In genomic region chr14:29895989-29896675, GRCm38 (mm10) we compare ENCODE assay signal across 18 mouse cellular contexts.
A peak's percentile ranks its signal among the peaks of the same experiment; 100 is the strongest.
DNase-seq lines count a peak whose midpoint lies in the region; ATAC-seq and TF ChIP-seq lines count a peak whose summit lies in the region.
"Had no signal": no experiment of that assay in that cellular context is flagged by ENCODE, and none has a peak within 500 bp of the region (broad histone marks: within the 10 kb centered on the region; RNA-seq: fewer than 3 reads in every experiment).

No protein-coding gene starts in this region.

- peaks cover 18% of the 10 kb centered on the region for H3K4me1 ChIP-seq in lung, embryonic 15.5 days
- H3K4me1 ChIP-seq in heart, postnatal 0 days (ENCODE audit: control insufficient read depth, insufficient read depth) = peaks cover 13% of the 10 kb centered on the region
- H3K4me1 ChIP-seq: limb, embryonic 13.5 days had no signal

- 0 out of 2 replicates have a peak, but pooled peaks have one; percentile 37 for ATAC-seq in lung, embryonic 15.5 days (ENCODE audit: borderline replicate concordance, extremely low read depth, low FRiP score, low TSS enrichment)
- ATAC-seq in heart, postnatal 0 days (ENCODE audit: insufficient read depth, low read depth) = peak; percentile 36
- ATAC-seq: CD4-positive, CD25-positive, alpha-beta regulatory T cell, adult 4 months; midbrain, embryonic 13.5 days had no signal

- H3K4me3 ChIP-seq in lung, embryonic 15.5 days = no peak overlapping the region
- no peak overlapping the region for H3K4me3 ChIP-seq in heart, postnatal 0 days (ENCODE audit: low read depth, low read length)
- H3K4me3 ChIP-seq: embryonic facial prominence, embryonic 12.5 days; limb, embryonic 13.5 days; midbrain, embryonic 13.5 days; myocyte had no signal

- no peaks in the 10 kb centered on the region for H3K36me3 ChIP-seq in lung, embryonic 15.5 days
- no peaks in the 10 kb centered on the region for H3K36me3 ChIP-seq in heart, postnatal 0 days (replicated peaks; ENCODE audit: control insufficient read depth, insufficient read depth, low read length)
- H3K36me3 ChIP-seq: embryonic facial prominence, embryonic 12.5 days; G1E; limb, embryonic 13.5 days; midbrain, embryonic 13.5 days had no signal

- H3K27me3 ChIP-seq in lung, embryonic 15.5 days = no peaks in the 10 kb centered on the region
- H3K27me3 ChIP-seq in heart, postnatal 0 days (ENCODE audit: control insufficient read depth, insufficient read depth, low read length) = no peaks in the 10 kb centered on the region
- H3K27me3 ChIP-seq: embryonic facial prominence, embryonic 12.5 days; limb, embryonic 13.5 days; midbrain, embryonic 13.5 days had no signal

- WGBS in lung, embryonic 15.5 days = 33% methylated on average over 6 of the region's 6 CpGs
- WGBS in heart, postnatal 0 days = 51% methylated on average over 6 of the region's 6 CpGs

- no peak overlapping the region for H3K4me2 ChIP-seq in lung, embryonic 15.5 days
- H3K4me2 ChIP-seq in heart, postnatal 0 days (ENCODE audit: low read depth, low read length) = no peak overlapping the region
- H3K4me2 ChIP-seq: embryonic facial prominence, embryonic 12.5 days; limb, embryonic 13.5 days; midbrain, embryonic 13.5 days had no signal

- no peaks in the 10 kb centered on the region for H3K9me3 ChIP-seq in lung, embryonic 15.5 days
- no peaks in the 10 kb centered on the region for H3K9me3 ChIP-seq in heart, postnatal 0 days (replicated peaks; ENCODE audit: control insufficient read depth, low read length)
- H3K9me3 ChIP-seq: embryonic facial prominence, embryonic 12.5 days; G1E; limb, embryonic 13.5 days; midbrain, embryonic 13.5 days had no signal

- peak overlapping the region; percentile 30; the same call in 1 of the 2 replicates for H3K27ac ChIP-seq in lung, embryonic 15.5 days
- no peak overlapping the region for H3K27ac ChIP-seq in heart, postnatal 0 days (ENCODE audit: low read depth)
- H3K27ac ChIP-seq: embryonic facial prominence, embryonic 12.5 days; hindbrain, postnatal 0 days; limb, embryonic 13.5 days; liver, embryonic 14.5 days; midbrain, embryonic 13.5 days had no signal

- no peak for TF ChIP-seq EP300 in heart, postnatal 0 days (IDR thresholded peaks at IDR 0.05; ENCODE audit: low read depth)

- TF ChIP-seq CTCF in heart, postnatal 0 days (IDR thresholded peaks at IDR 0.05; ENCODE audit: low read depth) = no peak

- no peak overlapping the region for H3K9ac ChIP-seq in lung, embryonic 15.5 days
- no peak overlapping the region for H3K9ac ChIP-seq in heart, postnatal 0 days (replicated peaks; ENCODE audit: low read depth, low read length)
- H3K9ac ChIP-seq: embryonic facial prominence, embryonic 12.5 days; forebrain, postnatal 0 days; limb, embryonic 13.5 days; liver, embryonic 14.5 days; midbrain, embryonic 13.5 days had no signal

- peak; percentile 31 to 34 for DNase-seq in cerebellum, postnatal 10 days
- DNase-seq in cerebellum, adult 11-12 months = no peak
- DNase-seq in heart, adult 9 months (ENCODE audit: low spot score in 2 of 2) = peak; percentile 3 to 6
- DNase-seq in heart, adult 8-10 months (ENCODE audit: low spot score) = no peak
- no peak for DNase-seq in lung, postnatal 36 days
- DNase-seq in heart, postnatal 0 days (ENCODE audit: low spot score) = no peak
- no peak for DNase-seq in adrenal gland, postnatal 10 days
- DNase-seq: thymus, postnatal 36 days had no signal

Comparison
In these comparisons a context has a peak if more than half of its experiments do, and no peak if none do; other contexts are left out.
1. DNase-seq: peak in cerebellum, postnatal 10 days (2 of 2) and heart, adult 9 months (2 of 2); none in cerebellum, adult 11-12 months (single experiment), heart, adult 8-10 months (single experiment), lung, postnatal 36 days (single experiment), heart, postnatal 0 days (single experiment) and adrenal gland, postnatal 10 days (single experiment).